In genomic region chr15:93094202-93095135, GRCm38 (mm10) we compare ENCODE assay signal across 16 mouse cellular contexts.
DNase-seq lines count a peak whose midpoint lies in the region; ATAC-seq and TF ChIP-seq lines count a peak whose summit lies in the region.
"Had no signal": no experiment of that assay in that cellular context is flagged by ENCODE, and none has a peak within 500 bp of the region (broad histone marks: within the 10 kb centered on the region; RNA-seq: fewer than 3 reads in every experiment).

No protein-coding gene starts in this region.

- peaks cover 7% of the 10 kb centered on the region; the same call in 1 of the 2 replicates for H3K4me1 ChIP-seq in heart, postnatal 0 days (ENCODE audit: control insufficient read depth, insufficient read depth)
- H3K4me1 ChIP-seq in MEL (ENCODE audit: control insufficient read depth in 1 of 2, insufficient read depth in 2 of 2, low read length in 2 of 2) = no peaks in the 10 kb centered on the region
- H3K4me1 ChIP-seq in liver, postnatal 0 days (ENCODE audit: insufficient read depth) = no peaks in the 10 kb centered on the region

- H3K36me3 ChIP-seq in heart, postnatal 0 days (replicated peaks; ENCODE audit: control insufficient read depth, insufficient read depth, low read length) = no peaks in the 10 kb centered on the region
- H3K36me3 ChIP-seq in MEL (ENCODE audit: control insufficient read depth in 1 of 2, insufficient read depth in 2 of 2, low read length in 2 of 2) = no peaks in the 10 kb centered on the region
- no peaks in the 10 kb centered on the region for H3K36me3 ChIP-seq in liver, postnatal 0 days (replicated peaks; ENCODE audit: insufficient read depth, low read length)
- H3K36me3 ChIP-seq: G1E had no signal

- no peaks in the 10 kb centered on the region for H3K79me2 ChIP-seq in MEL (ENCODE audit: control insufficient read depth, insufficient read depth, low read length, poor library complexity)

- TF ChIP-seq CTCF in heart, postnatal 0 days (IDR thresholded peaks at IDR 0.05; ENCODE audit: low read depth) = no peak
- no peak for TF ChIP-seq CTCF in MEL (IDR thresholded peaks at IDR 0.05 in 2 of 3, conservative IDR thresholded peaks at IDR 0.05 in 1 of 3; ENCODE audit: control insufficient read depth in 1 of 3, insufficient read depth in 1 of 3, low read depth in 2 of 3, low read length in 3 of 3, poor library complexity in 1 of 3, severe bottlenecking in 1 of 3)
- TF ChIP-seq CTCF in liver, postnatal 0 days (IDR thresholded peaks at IDR 0.05; ENCODE audit: low read depth) = no peak

- intact Hi-C loops in heart, postnatal 25 days (cut with DNase I) = no loop called here

- H3K27me3 ChIP-seq in heart, postnatal 0 days (ENCODE audit: control insufficient read depth, insufficient read depth, low read length) = no peaks in the 10 kb centered on the region
- H3K27me3 ChIP-seq in MEL (ENCODE audit: control insufficient read depth in 1 of 2, insufficient read depth in 2 of 2, low read length in 2 of 2) = no peaks in the 10 kb centered on the region
- H3K27me3 ChIP-seq in liver, postnatal 0 days (ENCODE audit: insufficient read depth, low read length) = no peaks in the 10 kb centered on the region

- no peak overlapping the region for H3K4me2 ChIP-seq in heart, postnatal 0 days (ENCODE audit: low read depth, low read length)
- no peak overlapping the region for H3K4me2 ChIP-seq in liver, postnatal 0 days (ENCODE audit: low read depth, low read length)

- H3K9me3 ChIP-seq in heart, postnatal 0 days (replicated peaks; ENCODE audit: control insufficient read depth, low read length) = no peaks in the 10 kb centered on the region
- no peaks in the 10 kb centered on the region for H3K9me3 ChIP-seq in MEL (replicated peaks; ENCODE audit: insufficient read depth, low read length)
- H3K9me3 ChIP-seq in liver, postnatal 0 days (ENCODE audit: low read length) = no peaks in the 10 kb centered on the region

- no peak overlapping the region for H3K9ac ChIP-seq in heart, postnatal 0 days (replicated peaks; ENCODE audit: low read depth, low read length)
- no peak overlapping the region for H3K9ac ChIP-seq in MEL (ENCODE audit: control insufficient read depth, low read depth, low read length, poor library complexity, severe bottlenecking)
- no peak overlapping the region for H3K9ac ChIP-seq in liver, postnatal 0 days (replicated peaks)

- no peak for ATAC-seq in heart, postnatal 0 days (ENCODE audit: insufficient read depth, low read depth)
- peak; percentile 35 for ATAC-seq in liver, postnatal 0 days
- ATAC-seq: hindbrain, postnatal 0 days had no signal

- no peak for TF ChIP-seq RAD21 in MEL (IDR thresholded peaks at IDR 0.05; ENCODE audit: low read depth, low read length)

- no peak overlapping the region for H3K27ac ChIP-seq in heart, postnatal 0 days (ENCODE audit: low read depth)
- no peak overlapping the region for H3K27ac ChIP-seq in MEL (ENCODE audit: control insufficient read depth, low read depth, low read length)
- H3K27ac ChIP-seq in liver, postnatal 0 days (ENCODE audit: low read depth) = no peak overlapping the region
- H3K27ac ChIP-seq: hindbrain, postnatal 0 days; layer of hippocampus, adult 2 months; macrophage had no signal

- no peak for TF ChIP-seq POLR2A in MEL (IDR thresholded peaks at IDR 0.05; ENCODE audit: control insufficient read depth in 1 of 2, insufficient read depth in 1 of 2, low read depth in 1 of 2, low read length in 2 of 2, poor library complexity in 1 of 2)

- no peak overlapping the region for H3K4me3 ChIP-seq in heart, postnatal 0 days (ENCODE audit: low read depth, low read length)
- H3K4me3 ChIP-seq in MEL (ENCODE audit: control insufficient read depth in 1 of 2, insufficient read depth in 1 of 2, low read depth in 2 of 2, low read length in 2 of 2) = no peak overlapping the region
- H3K4me3 ChIP-seq in liver, postnatal 0 days (ENCODE audit: low read depth, low read length) = no peak overlapping the region
- H3K4me3 ChIP-seq: erythroblast, embryonic 14.5 days; layer of hippocampus, adult 2 months had no signal

- peak; percentile 23 for DNase-seq in heart, postnatal 0 days (ENCODE audit: low spot score)
- DNase-seq in heart, postnatal 25 days (ENCODE audit: low spot score) = no peak
- peak; percentile 1 for DNase-seq in MEL (ENCODE audit: low read depth, low spot score)
- DNase-seq in embryo, embryonic 11.5 days (ENCODE audit: low read depth, low spot score) = peak; percentile 19
- no peak for DNase-seq in liver, postnatal 0 days
- DNase-seq in cerebellum, adult 11-12 months = no peak
- no peak for DNase-seq in layer of hippocampus, postnatal 36 days
- DNase-seq in gastrocnemius, adult 18-20 months (ENCODE audit: low spot score) = no peak
- DNase-seq: adrenal gland, postnatal 25 days; cerebellum, postnatal 25 days; gastrocnemius, postnatal 14 days had no signal

- WGBS in heart, postnatal 0 days = 32% methylated on average over 23 of the region's 23 CpGs
- WGBS in liver, postnatal 0 days (ENCODE audit: insufficient replicate concordance) = 41% methylated on average over 23 of the region's 23 CpGs

- no peak for TF ChIP-seq EP300 in heart, postnatal 0 days (IDR thresholded peaks at IDR 0.05; ENCODE audit: low read depth)
- no peak for TF ChIP-seq EP300 in MEL (IDR thresholded peaks at IDR 0.05; ENCODE audit: low read depth in 1 of 2, low read length in 2 of 2)
- TF ChIP-seq EP300 in liver, postnatal 0 days (IDR thresholded peaks at IDR 0.05; ENCODE audit: low read depth) = peak; percentile 39; the same call in 1 of the 2 replicates

TF ChIP-seq in MEL, 35 proteins besides CTCF, POLR2A, EP300 and RAD21:
- TF ChIP-seq JUND (IDR thresholded peaks at IDR 0.05; ENCODE audit: low read depth, low read length) = no peak
- TF ChIP-seq ZMIZ1 (IDR thresholded peaks at IDR 0.05; ENCODE audit: low read depth, low read length) = no peak
- TF ChIP-seq UBTF (IDR thresholded peaks at IDR 0.05; ENCODE audit: borderline replicate concordance, insufficient read depth, low read depth, low read length) = no peak
- no peak for TF ChIP-seq POLR2AphosphoS2 (IDR thresholded peaks at IDR 0.05; ENCODE audit: low read length)
- TF ChIP-seq MYC (IDR thresholded peaks at IDR 0.05; ENCODE audit: low read depth, low read length) = no peak
- TF ChIP-seq NELFE (IDR thresholded peaks at IDR 0.05; ENCODE audit: low read depth, low read length) = no peak
- TF ChIP-seq KAT2A (conservative IDR thresholded peaks at IDR 0.05; ENCODE audit: low read depth, low read length) = no peak
- TF ChIP-seq POLR2AphosphoS5 (IDR thresholded peaks at IDR 0.05; ENCODE audit: borderline replicate concordance, low read depth, low read length) = no peak
- TF ChIP-seq TBP (IDR thresholded peaks at IDR 0.05; ENCODE audit: low read depth, low read length) = no peak
- TF ChIP-seq ZNF384 (IDR thresholded peaks at IDR 0.05; ENCODE audit: low read depth, low read length) = no peak
- TF ChIP-seq MAX (IDR thresholded peaks at IDR 0.05; ENCODE audit: low read length) = no peak
- TF ChIP-seq NRF1 (IDR thresholded peaks at IDR 0.05; ENCODE audit: insufficient read depth, low read depth, low read length, poor library complexity, severe bottlenecking) = no peak
- TF ChIP-seq USF1 (IDR thresholded peaks at IDR 0.05; ENCODE audit: low read depth, low read length) = no peak
- no peak for TF ChIP-seq MEF2A (IDR thresholded peaks at IDR 0.05; ENCODE audit: extremely low read depth, insufficient replicate concordance, low read depth, low read length, poor library complexity, severe bottlenecking)
- no peak for TF ChIP-seq MXI1 (IDR thresholded peaks at IDR 0.05; ENCODE audit: low read depth, low read length)
- no peak for TF ChIP-seq CHD1 (IDR thresholded peaks at IDR 0.05; ENCODE audit: low read depth, low read length)
- no peak for TF ChIP-seq ZC3H11A (IDR thresholded peaks at IDR 0.05; ENCODE audit: low read depth, low read length)
- no peak for TF ChIP-seq TCF12 (IDR thresholded peaks at IDR 0.05; ENCODE audit: low read depth, low read length)
- TF ChIP-seq CHD2 (IDR thresholded peaks at IDR 0.05; ENCODE audit: low read length) = no peak
- no peak for TF ChIP-seq GABPA (IDR thresholded peaks at IDR 0.05; ENCODE audit: low read depth, low read length)

Comparison
In these comparisons a context has a peak if more than half of its experiments do, and no peak if none do; other contexts are left out.
1. DNase-seq: peak in heart, postnatal 0 days (single experiment), MEL (single experiment) and embryo, embryonic 11.5 days (single experiment); none in heart, postnatal 25 days (single experiment), liver, postnatal 0 days (single experiment), cerebellum, adult 11-12 months (single experiment), layer of hippocampus, postnatal 36 days (0 of 2) and gastrocnemius, adult 18-20 months (single experiment).